Comparison of ENCODE assay signal across 16 mouse cellular contexts in the genomic region with DNA sequence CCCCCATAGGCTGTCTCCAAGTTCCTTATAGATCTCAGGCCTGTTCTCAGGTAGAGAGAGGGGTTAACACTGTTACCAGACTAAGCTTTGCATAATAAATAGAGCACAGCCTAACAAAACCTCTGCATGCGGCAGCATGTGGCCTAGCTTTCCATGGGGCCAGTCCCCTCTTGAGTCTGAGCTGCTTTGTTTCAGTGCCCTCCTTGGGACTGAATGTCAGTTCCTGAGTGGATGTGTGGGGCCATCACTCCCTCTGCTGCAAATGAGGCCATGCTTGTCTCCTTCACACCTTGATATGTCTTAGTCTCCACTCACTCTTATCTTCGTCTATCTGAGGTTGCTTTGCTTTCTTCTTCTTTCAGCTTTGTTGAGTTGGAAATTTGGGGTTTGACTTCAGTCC. TPM values are rescaled to one million over a fixed set of nuclear protein-coding genes. Genes with fewer than 3 reads are reported as not detected.
"Had no signal": no experiment of that assay in that cellular context is flagged by ENCODE, and none has a peak within 500 bp of the region (broad histone marks: within the 10 kb centered on the region; RNA-seq: fewer than 3 reads in every experiment).

No protein-coding gene starts in this region.

- H3K9ac ChIP-seq: limb, embryonic 15.5 days; liver, embryonic 15.5 days; lung, embryonic 14.5 days; midbrain, embryonic 12.5 days; neural tube, embryonic 15.5 days had no signal

- ATAC-seq: intestine, embryonic 16.5 days had no signal

- H3K27me3 ChIP-seq: limb, embryonic 15.5 days; liver, embryonic 15.5 days; megakaryocyte, embryonic 14.5 days; midbrain, embryonic 12.5 days; neural tube, embryonic 15.5 days had no signal

- H3K4me2 ChIP-seq: limb, embryonic 15.5 days; liver, embryonic 15.5 days; lung, embryonic 14.5 days; midbrain, embryonic 12.5 days; neural tube, embryonic 15.5 days had no signal

- DNase-seq: kidney, adult 2 months; kidney, postnatal 36 days; layer of hippocampus, adult 9-11 months; layer of hippocampus, postnatal 36 days; lung, embryonic 14.5 days; lung, postnatal 10 days; right cerebral cortex, adult 18-20 months; right cerebral cortex, postnatal 25 days; thymus, adult 2 months; thymus, postnatal 25 days had no signal

- H3K4me1 ChIP-seq: liver, embryonic 15.5 days; neural tube, embryonic 15.5 days had no signal

- H3K36me3 ChIP-seq: limb, embryonic 15.5 days; liver, embryonic 15.5 days; midbrain, embryonic 12.5 days; neural tube, embryonic 15.5 days had no signal

- H3K9me3 ChIP-seq: limb, embryonic 15.5 days; liver, embryonic 15.5 days; megakaryocyte, embryonic 14.5 days; midbrain, embryonic 12.5 days; neural tube, embryonic 15.5 days had no signal

- H3K27ac ChIP-seq: limb, embryonic 15.5 days; liver, embryonic 15.5 days; midbrain, embryonic 12.5 days; neural tube, embryonic 15.5 days had no signal

- H3K4me3 ChIP-seq: limb, embryonic 15.5 days; liver, embryonic 15.5 days; megakaryocyte, embryonic 14.5 days; midbrain, embryonic 12.5 days; neural tube, embryonic 15.5 days had no signal

RNA-seq across cellular contexts. Expression of gene Stk32c, which starts 8.7 kb away (rescaled TPM):
- polyA plus RNA-seq: liver, embryonic 15.5 days had no signal
